Mouse (Mus musculus): ENCODE results near the gene Cdh5.
"Not testable (repeated sequence)": the region's sequence is repeated elsewhere in the genome, so short reads cannot be mapped to it uniquely, and the experiment has no call there.

The Cdh5 gene

DNA sequence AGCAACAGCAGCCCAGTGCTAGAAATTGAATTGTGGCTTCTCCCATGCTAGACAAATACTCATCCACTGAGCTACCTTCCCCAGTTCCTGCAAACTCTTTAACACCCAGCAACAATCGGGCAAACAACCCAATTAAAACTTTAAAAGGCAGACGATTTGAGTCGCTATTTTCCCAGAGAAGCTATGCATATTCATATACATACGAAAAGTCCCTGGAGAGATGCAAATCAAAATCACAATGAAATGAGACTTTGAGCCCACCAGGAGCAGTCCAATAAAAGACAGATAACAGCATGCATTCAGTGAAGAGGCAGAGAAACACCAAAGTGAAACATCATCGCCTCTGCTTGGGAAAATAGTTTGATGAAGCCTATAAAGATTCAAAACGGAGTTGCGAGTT lies 8.1 kb upstream of the Cdh5 start:
- no peak for DNase-seq

DNA sequence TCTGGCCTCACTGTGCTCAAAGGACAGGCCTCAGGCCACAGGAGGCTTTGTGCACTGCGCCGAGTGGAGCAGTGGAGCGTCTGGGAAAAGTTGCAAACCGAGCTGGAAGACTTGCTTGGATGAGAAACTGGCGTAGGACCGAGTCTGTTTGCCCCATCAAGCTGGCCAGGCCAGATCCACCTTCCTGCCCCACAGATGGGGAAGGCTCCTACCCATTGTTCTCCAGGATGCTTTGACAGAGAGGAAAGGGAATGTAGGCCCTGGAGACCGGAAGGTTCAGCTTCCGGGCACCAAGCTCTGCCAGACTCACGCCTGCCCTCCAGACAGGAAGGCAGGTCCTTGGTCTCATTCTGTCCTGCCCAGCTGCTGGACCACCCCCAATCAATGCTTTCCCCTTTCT lies 5.8 kb upstream of the Cdh5 start:
- DNase-seq, result no peak

DNA sequence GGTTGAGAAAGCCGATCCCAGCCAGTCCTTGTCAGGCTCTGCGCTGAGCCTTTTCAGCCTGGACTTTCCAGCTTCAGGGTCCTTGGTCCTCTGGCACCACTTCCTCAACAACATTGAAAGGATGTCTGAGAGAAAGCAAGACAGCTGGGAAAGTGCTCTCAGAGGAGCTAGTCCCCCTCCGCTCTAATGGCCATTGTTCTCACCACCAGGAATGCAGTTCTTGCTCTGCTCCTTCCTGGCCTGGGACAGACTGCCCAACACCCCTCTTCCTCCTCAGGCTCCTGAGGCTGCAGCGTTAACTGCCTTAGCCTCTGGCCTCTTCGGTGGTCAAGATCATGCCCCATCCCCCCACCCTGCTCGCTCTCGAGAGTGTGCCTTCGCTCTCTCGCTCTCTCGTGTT lies 4.8 kb upstream of the Cdh5 start:
- DNase-seq, result no peak

DNA sequence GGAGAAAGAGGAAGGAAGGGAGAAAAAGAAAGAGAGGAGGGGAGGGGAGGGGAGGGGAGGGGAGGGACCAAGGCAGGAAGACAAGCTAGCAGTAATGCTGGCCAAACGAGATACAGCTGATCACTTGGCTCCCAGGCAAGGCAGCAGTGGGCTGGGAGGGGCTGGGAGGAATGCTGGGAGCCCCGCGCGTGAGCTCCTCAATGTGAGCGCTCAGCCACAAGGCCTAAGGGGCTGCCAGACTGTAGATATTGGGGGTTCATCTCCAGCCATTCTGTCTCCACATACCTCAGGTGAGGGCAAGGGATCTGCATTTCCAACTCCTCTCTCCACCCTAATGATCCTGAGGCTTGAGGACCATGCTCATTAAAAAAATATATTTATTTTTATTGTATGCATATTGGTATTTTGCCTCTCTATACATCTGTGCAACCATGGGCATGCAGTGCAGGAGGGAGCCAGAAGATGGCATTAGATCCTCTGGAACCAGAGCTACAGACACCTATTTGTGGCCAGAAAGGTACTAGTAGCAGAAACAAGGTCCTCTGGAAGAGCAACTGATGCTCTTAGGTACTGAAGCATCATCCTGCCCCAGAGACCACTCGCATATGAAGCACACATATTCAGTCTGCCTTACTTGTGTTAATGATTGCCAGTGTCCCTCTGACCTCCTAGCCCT lies 2.6 kb upstream of the Cdh5 start:
- no peak for DNase-seq

DNA sequence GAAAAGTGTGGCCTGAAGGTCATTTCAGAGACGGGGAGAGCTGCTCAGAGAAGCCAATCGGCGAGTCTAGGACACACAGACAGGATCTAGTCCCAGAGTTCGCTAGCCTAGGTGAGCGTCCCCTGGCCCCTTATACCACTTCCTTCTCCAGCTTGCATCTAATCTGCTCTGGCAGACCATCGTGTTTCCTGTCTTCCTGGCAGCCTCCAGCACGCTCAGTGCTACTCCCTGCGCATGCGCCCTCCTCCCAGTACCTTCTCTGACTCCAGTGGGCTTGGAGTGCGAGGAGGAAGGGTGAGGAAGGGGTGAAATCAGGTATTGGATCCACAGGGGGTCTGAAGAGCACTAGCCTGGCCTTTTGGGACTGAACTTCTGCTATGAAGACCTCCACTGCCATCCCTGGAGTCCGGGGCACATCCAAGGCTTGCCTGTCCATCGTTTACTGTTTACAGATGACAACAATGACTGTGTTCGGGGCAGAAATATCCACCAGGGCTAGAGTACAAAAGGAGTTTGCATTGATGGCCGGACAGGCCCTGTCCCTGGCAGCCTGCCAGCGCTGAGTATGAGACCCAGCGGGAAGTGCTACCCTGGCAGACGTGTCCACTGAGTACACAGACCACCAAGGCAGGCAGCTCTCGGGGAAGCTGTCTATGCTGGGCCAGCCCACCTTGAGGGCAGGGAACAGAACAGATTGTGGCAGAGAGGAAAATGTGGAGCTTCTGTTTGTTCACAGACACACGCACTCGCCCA lies 1.9 kb upstream of the Cdh5 start:
- DNase-seq, result peak; percentile 16

DNA sequence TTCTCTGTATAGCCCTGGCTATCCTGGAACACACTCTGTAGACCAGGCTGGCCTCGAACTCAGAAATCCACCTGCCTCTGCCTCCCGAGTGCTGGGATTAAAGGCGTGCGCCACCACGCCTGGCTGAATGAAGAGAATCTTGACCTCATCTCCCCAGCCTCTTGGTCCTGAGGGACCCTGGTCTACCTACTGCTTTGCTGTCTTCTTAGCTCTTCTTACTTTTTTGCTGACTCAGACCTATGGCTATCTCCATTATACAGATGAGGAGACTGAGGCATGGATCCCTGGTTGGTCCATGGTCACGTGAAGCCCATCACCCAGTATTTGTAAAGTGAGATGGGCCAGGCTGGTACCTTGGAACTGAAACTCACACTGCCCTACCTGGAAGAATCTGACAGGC lies 701 bp upstream of the Cdh5 start:
- not testable (repeated sequence) for DNase-seq

DNA sequence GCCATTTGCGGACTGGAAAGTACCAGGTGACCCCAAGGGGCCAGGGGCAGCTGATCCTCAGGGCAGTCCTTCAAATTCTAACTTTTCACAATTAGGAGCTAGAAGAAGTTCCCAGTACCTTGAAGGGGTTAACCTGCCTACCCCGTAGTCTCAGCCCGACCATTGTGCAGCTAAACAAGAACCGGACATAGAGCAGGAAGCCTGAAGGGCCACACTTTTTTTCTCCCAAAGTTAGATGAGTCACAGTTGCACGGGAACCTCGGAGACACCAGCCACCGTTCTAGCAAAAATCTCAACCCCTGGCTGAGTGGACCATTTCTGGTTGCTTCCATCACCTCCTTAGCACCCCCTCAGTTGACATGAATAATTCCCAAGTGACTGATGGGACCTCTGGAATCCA lies 2.0 kb downstream of the Cdh5 start:
- no peak for DNase-seq

DNA sequence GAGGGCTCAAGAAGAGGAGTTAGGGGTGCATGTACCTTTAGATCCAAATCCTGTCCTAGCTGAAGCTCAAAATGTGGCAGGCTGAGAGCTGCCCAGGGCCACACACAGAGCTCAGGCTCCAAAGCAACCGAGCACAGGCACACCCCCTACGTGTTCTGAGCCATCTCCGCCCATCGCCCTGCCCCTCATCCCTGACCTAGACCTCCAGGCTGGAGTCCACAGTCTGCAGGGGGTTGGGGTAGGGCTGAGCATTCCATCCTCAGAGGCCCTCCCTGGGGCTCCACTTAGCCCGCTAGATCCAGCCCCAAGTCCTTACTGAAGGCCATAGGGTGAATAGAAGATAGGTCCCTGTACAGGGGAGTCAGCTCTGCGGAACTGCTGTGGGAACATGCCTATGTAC lies 4.3 kb downstream of the Cdh5 start:
- no peak for DNase-seq

DNA sequence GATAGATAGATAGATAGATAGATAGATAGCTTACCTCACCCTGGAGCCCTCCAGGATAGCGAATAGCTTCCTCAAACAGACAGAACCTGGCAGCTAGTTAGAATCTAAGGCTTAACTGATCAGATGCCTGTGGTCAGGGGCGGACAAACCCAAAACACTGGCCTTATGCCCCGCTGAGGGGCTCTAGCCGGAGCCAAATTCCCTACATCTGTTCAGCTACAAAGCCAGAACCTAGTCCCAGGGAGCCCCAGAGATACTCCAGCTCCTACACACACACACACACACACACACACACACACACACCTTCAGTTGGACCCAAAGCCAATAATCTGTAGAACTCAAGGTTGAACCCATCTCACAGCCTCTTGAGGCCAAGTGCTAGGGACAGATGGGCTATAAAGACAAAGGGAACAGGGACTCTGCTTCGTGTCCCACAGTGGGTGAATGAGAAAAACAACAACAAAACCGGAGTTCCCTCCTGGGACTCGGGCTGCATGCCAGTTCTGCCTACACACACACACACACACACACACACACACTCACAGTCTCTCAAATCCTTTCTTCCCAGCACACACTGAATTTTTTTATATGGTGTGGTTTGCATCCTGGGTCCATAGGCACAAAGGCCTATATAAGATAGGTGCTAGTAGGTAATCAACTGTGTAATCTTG lies 5.0 kb downstream of the Cdh5 start:
- no peak for DNase-seq

DNA sequence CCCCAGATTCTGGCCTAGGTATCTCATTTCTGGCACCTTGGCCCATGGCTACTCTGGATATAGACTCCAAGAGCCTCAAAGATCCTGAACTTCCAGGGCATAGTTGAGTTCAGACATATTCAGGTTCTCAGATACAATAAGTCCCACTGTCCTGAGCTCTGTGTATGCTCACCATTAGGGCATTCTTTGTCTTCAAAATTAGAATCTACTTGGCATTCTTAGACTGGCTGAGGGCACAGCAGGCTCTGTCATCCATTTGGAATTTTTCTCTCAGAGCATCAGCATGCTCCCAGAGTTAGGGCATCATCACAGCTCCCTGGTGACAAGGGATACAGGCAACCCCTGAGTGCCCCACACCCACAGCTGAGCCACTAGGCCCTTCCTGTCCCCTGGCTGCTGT lies 5.7 kb downstream of the Cdh5 start:
- DNase-seq, result no peak

DNA sequence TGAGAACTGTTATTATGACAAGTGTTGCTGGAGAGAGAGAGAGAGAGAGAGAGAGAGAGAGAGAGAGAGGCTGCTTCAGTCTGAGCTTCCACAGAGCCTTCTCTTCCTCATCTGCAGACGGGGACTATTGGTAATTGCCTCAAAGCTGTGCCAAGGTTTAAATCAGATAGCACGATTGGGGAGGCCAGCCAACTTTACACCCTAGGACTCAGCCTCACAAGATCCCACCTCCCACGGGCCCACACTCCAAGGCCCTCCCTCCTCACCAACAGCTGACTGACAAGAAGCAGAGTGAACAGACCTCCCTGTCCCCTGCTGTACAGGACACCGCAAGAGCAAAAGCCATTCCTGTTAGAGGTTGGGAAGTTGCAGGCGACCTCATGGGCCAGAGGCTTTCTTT lies 6.6 kb downstream of the Cdh5 start:
- DNase-seq, result no peak

DNA sequence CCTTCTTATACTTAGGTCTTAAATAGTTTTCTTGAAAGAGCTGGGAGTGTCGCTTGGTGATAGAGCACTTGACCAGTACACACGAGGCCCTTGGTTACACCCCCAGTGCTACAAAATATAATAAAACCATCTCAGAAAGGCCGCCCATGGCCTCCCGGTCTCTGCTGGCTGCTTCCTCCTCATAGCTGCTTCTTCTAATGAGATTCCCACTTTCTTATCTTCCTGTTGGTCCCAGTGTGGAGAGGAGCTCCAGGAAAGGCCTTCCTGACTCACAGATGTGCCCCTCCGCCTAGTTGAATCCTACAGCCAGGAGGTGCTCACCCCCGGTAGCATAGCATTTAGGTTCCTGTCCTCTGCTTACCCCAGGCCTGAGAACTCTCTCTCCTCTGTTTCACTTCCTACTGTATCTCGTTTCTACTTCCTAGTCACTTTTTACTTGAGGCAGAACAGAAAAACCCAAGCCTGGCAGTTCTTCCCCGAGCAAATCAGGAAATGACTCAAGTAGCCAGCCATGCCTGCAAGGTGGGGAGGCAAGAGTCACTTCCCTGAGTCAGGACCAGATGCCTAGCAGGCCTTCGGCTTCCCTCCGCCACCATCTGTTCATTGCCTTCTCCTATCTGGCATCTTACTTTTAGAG lies 9.2 kb downstream of the Cdh5 start:
- no peak for DNase-seq

DNA sequence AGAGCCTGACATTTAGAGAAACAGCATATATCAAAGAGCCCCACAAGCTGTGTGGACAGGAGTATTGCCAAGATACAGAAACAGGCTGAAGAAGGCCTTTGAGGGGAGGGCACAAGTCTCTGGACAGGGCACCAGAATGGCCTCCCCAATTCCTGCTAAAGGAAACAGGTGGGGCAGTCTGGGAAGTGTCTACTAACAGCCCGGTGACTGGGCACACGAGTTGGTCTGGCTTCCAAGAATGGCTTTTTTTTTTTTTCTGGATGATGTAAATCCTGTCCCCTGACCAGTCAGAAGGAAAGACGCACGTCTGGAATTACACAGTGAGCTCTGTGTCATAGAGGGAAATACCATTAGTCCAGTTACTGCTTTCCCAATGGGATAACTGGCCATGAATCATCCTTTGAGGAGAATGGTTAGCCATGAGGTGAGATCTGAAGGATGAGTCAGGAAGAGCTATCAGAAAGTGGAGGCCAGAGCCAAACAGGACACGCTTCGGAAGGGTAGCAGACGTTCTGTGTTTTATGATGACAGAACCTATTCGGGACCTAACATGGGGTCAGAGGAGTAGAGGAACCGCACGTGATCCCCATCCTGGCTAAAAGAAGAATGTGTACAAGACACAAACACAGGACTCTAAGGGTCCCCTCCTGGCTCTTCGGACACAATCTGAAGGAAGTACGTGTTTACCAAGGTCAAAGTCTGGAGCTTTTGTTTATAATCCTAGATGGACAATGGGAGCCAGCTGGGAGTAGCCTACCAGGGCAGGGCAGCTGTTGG lies 20.4 kb downstream of the Cdh5 start:
- no peak for DNase-seq

DNA sequence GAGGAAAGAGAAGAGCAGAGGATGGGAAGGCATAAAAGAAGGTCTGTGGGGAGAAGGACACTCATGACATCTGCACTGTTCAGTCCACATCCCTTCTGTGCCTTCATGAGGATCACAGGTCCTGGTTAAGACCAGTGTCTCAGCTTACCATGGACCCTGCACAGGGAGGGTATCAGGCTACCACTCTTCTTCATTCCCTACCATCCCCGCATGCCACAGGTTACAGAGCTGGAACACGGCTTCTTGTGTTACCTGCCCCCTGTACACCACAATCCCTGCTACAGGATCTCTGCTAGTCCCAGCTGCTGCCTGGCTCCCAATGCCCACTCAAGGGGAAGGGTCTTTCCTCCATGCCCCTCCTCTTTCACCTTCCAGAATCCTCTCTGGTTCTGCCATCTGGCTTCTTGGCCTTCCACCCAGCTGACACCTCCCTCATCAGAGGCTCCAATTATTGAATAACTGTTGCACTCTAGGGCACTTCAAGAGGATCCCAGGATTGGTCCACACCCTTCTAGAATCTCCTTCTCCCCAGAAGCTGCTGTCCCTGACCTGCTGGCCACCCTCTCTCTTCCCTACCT lies 21.7 kb downstream of the Cdh5 start:
- no peak for DNase-seq

DNA sequence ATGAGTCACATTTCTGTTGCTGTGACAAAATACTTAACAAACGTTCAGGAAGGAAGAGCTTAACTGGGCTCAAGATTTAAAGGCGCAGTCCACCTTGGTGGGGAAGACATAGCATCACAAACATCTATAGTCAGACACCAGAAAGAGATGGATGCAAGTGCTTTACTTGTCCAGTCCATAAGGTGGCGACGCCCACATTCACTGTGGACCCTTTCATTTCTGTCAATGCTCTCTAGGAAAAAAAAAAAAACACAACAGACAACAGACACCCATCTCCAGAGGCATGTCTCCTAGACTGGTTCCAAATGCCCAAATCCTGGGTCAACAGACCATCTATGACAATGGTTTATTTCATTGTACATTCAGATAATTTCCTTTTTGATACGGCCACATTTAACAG lies 23.1 kb downstream of the Cdh5 start:
- DNase-seq, result no peak

DNA sequence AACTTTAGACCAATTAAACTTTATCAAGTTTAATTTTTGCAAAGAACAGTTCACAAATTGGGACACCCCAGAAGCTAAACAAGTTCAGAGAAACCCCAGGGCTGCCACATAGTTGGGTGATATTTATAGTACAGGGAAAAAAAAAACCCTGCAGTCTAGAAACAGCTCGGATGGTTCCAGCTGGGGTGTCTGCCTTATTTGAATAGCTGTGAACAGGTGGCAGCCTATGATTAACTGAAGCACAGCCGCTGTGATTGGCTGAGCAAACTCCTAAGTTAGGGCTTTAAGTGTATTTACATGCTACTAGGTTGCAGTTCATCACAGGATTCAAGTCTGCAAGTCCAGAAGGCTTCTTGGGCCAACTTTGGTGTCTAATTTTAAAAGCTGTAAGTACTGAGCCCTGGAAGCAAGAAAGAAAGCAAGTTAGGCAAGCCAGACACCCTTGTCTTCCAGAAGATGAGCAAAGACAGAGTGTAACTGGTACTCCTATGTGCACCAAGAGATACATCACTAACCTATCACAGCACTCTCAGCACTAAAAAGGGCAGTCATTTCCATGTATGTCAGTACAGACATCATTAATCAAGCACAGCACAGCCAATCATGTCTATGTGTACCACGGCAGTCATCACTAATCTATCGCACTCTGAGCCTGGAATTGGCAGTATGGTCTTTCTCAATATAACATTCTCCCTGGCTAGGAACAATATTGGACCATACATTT lies 25.9 kb downstream of the Cdh5 start:
- DNase-seq, result no peak

DNA sequence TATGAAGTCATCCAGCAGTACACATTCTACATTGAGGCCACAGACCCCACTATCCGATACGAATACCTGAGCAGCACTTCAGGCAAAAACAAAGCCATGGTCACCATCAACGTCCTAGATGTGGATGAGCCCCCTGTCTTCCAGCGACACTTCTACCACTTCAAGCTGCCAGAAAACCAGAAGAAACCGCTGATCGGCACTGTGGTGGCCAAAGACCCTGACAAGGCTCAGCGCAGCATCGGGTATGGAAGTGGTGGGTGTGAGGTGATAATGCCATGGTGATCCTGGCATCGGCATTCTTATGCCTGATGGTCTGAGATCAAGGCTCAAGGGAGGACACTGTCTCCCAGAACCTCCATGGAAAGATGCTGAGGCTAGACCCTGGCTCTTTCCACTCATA lies 29.5 kb downstream of the Cdh5 start:
- DNase-seq, result no peak

DNA sequence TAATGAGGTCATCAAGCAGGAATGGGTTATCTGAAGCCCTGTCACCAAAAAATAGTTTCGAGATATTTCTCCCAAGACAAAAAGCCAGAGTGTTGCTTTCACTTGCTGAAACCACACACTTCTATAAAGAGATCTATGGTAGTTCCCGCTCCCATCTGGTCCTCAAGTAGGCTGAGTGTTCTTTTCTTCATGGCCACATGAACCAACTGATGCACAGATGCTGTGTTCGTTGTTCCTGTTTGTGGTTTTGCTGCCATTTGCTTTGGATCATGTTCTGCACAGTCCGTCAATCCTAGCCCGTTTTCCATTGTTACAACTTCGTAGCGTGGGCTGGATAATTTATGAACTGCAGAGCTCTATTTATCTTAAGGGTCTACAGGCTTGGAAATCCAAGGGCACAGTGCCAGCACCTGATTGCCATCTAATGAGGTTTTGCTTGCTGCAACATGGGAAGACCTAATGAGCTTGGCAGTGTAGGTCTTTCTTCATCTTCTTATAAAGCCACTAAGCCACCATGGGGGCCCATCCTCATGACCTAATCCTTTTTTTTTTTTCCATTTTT lies 30.1 kb downstream of the Cdh5 start:
- no peak for DNase-seq

DNA sequence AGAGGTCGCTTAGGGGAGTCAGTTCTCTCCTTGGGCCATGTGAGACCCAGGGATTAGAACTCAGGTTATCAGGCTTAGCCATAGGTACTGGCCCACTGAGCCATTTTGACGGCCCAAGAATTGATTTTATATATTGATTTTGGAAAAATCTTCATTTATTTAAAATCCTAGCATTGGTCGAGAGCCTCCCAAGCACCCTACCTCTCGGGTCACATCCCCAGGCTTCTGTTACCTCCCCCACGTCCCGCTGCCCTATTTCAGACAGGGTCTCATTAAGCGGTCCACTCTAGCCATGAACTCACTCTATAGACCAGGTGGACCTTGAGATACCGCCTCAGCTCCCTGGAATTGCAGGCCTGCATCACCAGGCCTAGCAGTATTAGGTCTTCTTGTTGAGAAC lies 33.1 kb downstream of the Cdh5 start:
- DNase-seq, result no peak

DNA sequence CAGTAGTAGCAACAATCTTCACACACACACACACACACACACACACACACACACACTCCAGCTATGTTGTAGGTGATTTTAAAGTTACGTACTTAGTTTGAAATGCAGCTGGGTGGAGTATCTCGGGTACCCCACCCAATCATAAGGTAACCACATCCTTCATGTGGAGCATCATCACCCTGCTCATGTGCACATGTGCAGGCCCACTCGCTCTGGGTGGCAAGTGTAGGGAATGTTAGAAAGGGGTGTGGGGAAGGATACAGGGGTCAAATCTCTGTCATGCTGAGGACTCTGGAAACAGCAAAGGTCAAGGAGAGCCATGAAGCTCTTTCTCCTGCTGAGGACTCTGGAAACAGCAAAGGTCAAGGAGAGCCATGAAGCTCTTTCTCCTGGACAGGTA lies 34.9 kb downstream of the Cdh5 start:
- no peak for DNase-seq

DNA sequence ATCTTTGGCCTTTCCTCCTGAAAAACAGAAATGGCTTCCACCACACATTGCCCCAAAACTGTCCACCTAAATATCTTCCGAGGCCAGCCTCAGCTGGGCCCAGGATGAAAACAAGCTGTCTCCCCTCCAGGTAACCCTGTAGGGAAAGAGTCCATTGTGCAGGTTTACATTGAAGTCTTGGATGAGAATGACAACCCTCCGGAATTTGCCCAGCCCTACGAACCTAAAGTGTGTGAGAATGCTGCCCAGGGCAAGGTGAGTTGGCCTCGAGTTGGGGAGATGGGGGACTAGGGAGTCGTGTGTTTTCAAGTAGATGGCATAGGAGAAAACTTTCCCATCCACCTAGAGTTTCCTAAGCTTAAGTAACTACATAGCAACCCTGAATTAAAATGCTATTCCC lies 36.2 kb downstream of the Cdh5 start:
- no peak for DNase-seq

DNA sequence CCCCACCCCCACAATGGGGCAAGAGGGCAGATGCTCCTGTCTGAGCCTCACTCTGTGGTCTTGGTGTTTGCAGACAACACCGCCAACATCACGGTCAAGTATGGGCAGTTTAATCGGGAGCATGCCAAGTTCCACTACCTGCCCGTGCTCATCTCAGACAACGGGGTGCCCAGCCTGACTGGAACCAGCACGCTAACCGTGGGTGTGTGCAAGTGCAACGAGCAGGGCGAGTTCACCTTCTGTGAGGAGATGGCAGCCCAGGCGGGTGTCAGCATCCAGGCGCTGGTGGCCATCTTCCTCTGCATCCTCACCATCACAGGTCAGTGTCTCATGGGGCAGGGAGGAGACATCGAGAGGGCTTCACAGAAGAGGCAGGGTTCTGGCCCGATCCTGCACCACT lies 39.2 kb downstream of the Cdh5 start:
- no peak for DNase-seq
